Mouse (Mus musculus) liver, embryonic 12.5 days (tissue): Measurements from ENCODE around the gene Emilin1. TPM values are rescaled to one million over a fixed set of nuclear protein-coding genes. Genes with fewer than 3 reads are reported as not detected.
A peak's percentile ranks its signal among the peaks of the same experiment; 100 is the strongest.

Experiments
- ATAC-seq: fragments of 200-750 bp; cut with Nextera tagmentation; 2 replicates; pipeline ENCODE4 v1.8.0; 2017; ENCODE audit warnings: moderate number of reproducible peaks, mild to moderate bottlenecking, moderate library complexity
- H3K27ac ChIP-seq: fragments of 300-500 bp; sonication (generic); 2 replicates; pipeline ENCODE4 v1.5.1; 2016; ENCODE audit warnings: mild to moderate bottlenecking
- H3K27me3 ChIP-seq: fragments of 300-500 bp; sonication (generic); replicated peaks from 2 replicates; pipeline ENCODE4 v1.6.1; 2016; ENCODE audit warnings: mild to moderate bottlenecking, moderate library complexity
- H3K36me3 ChIP-seq: fragments of 300-500 bp; sonication (generic); 2 replicates; pipeline ENCODE4 v1.6.1; 2016; ENCODE audit warnings: mild to moderate bottlenecking, moderate library complexity
- H3K4me1 ChIP-seq: fragments of 300-500 bp; sonication (generic); 2 replicates; pipeline ENCODE4 v1.6.1; 2016
- H3K4me2 ChIP-seq: fragments of 300-500 bp; sonication (generic); 2 replicates; pipeline ENCODE4 v1.6.1; 2016; ENCODE audit warnings: mild to moderate bottlenecking, moderate library complexity
- H3K4me3 ChIP-seq: fragments of 300-500 bp; sonication (generic); 2 replicates; pipeline ENCODE4 v1.5.1; 2016; ENCODE audit warnings: mild to moderate bottlenecking, moderate library complexity
- H3K9ac ChIP-seq: fragments of 300-500 bp; sonication (generic); 2 replicates; pipeline ENCODE4 v1.6.1; 2016; ENCODE audit warnings: mild to moderate bottlenecking, moderate library complexity
- H3K9me3 ChIP-seq: fragments of 300-500 bp; sonication (generic); replicated peaks from 2 replicates; pipeline ENCODE4 v1.6.1; 2016; ENCODE audit warnings: mild to moderate bottlenecking, moderate library complexity
- WGBS: fragments of 180-500 bp; shearing (Covaris S2); methylation state at CpG from one replicate; pipeline ENCODE4 v1.1.7; 2016; ENCODE audit not compliant: insufficient replicate concordance; 5-methylcytosine and 5-hydroxymethylcytosine counted together
- polyA plus RNA-seq: library from polyadenylated mRNA; unstranded; fragments of >200 nt; fragmentation: Nextera tagmentation; extraction: Ambion mirVana; gene quantifications from 2 replicates; pipeline ENCODE4 v1.2.1, GENCODE M21; 2016

Emilin1 gene
- polyA plus RNA-seq, 1 experiment from 2014 or later: 73.6 TPM

- no peak for ATAC-seq
- no peaks in the 10 kb centered on the region for H3K9me3 ChIP-seq
- no peak overlapping the region for H3K4me2 ChIP-seq
- no peak overlapping the region for H3K4me3 ChIP-seq
- H3K27ac ChIP-seq: no peak overlapping the region
- 78% methylated on average over 4 of the region's 4 CpGs for WGBS
- peaks cover 6% of the 10 kb centered on the region for H3K36me3 ChIP-seq
- H3K4me1 ChIP-seq: no peaks in the 10 kb centered on the region
- H3K27me3 ChIP-seq: no peaks in the 10 kb centered on the region
- no peak overlapping the region for H3K9ac ChIP-seq
Measured at GRCm38 (mm10) chr5:30931378-30931777, 18.2 kb downstream of the Emilin1 start.

GRCm38 (mm10) chr5:30933705-30934104 is 20.5 kb downstream of the Emilin1 start:
- no peaks in the 10 kb centered on the region for H3K4me1 ChIP-seq
- ATAC-seq: no peak
- 51% methylated on average over 5 of the region's 5 CpGs for WGBS
- H3K9ac ChIP-seq: no peak overlapping the region
- peaks cover 6% of the 10 kb centered on the region for H3K36me3 ChIP-seq
- no peaks in the 10 kb centered on the region for H3K27me3 ChIP-seq
- H3K4me2 ChIP-seq: no peak overlapping the region
- H3K4me3 ChIP-seq: no peak overlapping the region
- no peak overlapping the region for H3K27ac ChIP-seq
- H3K9me3 ChIP-seq: no peaks in the 10 kb centered on the region

GRCm38 (mm10) chr5:30934725-30935461 is 21.7 kb downstream of the Emilin1 start:
- ATAC-seq: no peak
- Histone ChIP-seq H3K27ac (no peak overlapping the region), H3K4me1 (no peaks in the 10 kb centered on the region), H3K4me3 (no peak overlapping the region), H3K36me3 (peaks cover 6% of the 10 kb centered on the region), H3K9ac (no peak overlapping the region), H3K9me3 (no peaks in the 10 kb centered on the region), H3K27me3 (no peaks in the 10 kb centered on the region), H3K4me2 (no peak overlapping the region)
- WGBS: 81% methylated on average over 5 of the region's 5 CpGs

GRCm38 (mm10) chr5:30943004-30943403 is 29.8 kb downstream of the Emilin1 start:
- no peak for ATAC-seq
- H3K9ac ChIP-seq: no peak overlapping the region
- H3K27me3 ChIP-seq: peaks cover 22% of the 10 kb centered on the region
- H3K36me3 ChIP-seq: no peaks in the 10 kb centered on the region
- H3K4me2 ChIP-seq: no peak overlapping the region
- H3K4me1 ChIP-seq: peaks cover 6% of the 10 kb centered on the region
- H3K9me3 ChIP-seq: no peaks in the 10 kb centered on the region
- H3K4me3 ChIP-seq: no peak overlapping the region
- no peak overlapping the region for H3K27ac ChIP-seq
- 81% methylated on average over 2 of the region's 2 CpGs for WGBS

GRCm38 (mm10) chr5:30944344-30944743 is 31.1 kb downstream of the Emilin1 start:
- Histone ChIP-seq H3K9ac (no peak overlapping the region), H3K4me2 (peak overlapping the region; percentile 72; the same call in 1 of the 2 replicates), H3K27ac (no peak overlapping the region), H3K36me3 (no peaks in the 10 kb centered on the region), H3K9me3 (no peaks in the 10 kb centered on the region), H3K4me3 (no peak overlapping the region), H3K27me3 (peaks cover 22% of the 10 kb centered on the region), H3K4me1 (peaks cover 12% of the 10 kb centered on the region)
- ATAC-seq: no peak
- WGBS: 70% methylated on average over 6 of the region's 6 CpGs

- Histone ChIP-seq H3K27me3 (peaks cover 22% of the 10 kb centered on the region), H3K9ac (peak within 1 kb of the TSS; percentile 57), H3K9me3 (no peaks in the 10 kb centered on the region), H3K4me1 (peaks cover 16% of the 10 kb centered on the region), H3K4me2 (peak within 1 kb of the TSS; percentile 72), H3K27ac (no peak within 1 kb of the TSS), H3K4me3 (peak within 1 kb of the TSS; percentile 48), H3K36me3 (no peaks in the 10 kb centered on the region)
- WGBS: 8% methylated on average over 44 of the region's 44 CpGs
- peak; percentile 41; the same call in 1 of the 2 replicates for ATAC-seq
Measured at GRCm38 (mm10) chr5:30944956-30945781, 32.0 kb downstream of the Emilin1 start, which contains the start of gene Cgref1. Cgref1 (minus strand) TSS chr5:30945591.

GRCm38 (mm10) chr5:30948620-30949019 is 35.4 kb downstream of the Emilin1 start:
- no peak overlapping the region for H3K4me3 ChIP-seq
- peaks cover 18% of the 10 kb centered on the region for H3K36me3 ChIP-seq
- H3K27ac ChIP-seq: no peak overlapping the region
- ATAC-seq: no peak
- no peak overlapping the region for H3K9ac ChIP-seq
- H3K4me2 ChIP-seq: no peak overlapping the region
- peaks cover 26% of the 10 kb centered on the region for H3K4me1 ChIP-seq
- WGBS: 68% methylated on average over 5 of the region's 5 CpGs
- no peaks in the 10 kb centered on the region for H3K9me3 ChIP-seq
- H3K27me3 ChIP-seq: peaks cover 22% of the 10 kb centered on the region

GRCm38 (mm10) chr5:30949654-30950326 is 36.6 kb downstream of the Emilin1 start:
- under 1% methylated on average over 31 of the region's 31 CpGs for whole genome bisulfite sequencing
- no peaks in the 10 kb centered on the region for H3K9me3 ChIP-seq
- peak overlapping the region; percentile 74 for H3K4me3 ChIP-seq
- peak overlapping the region; percentile 91 for H3K4me2 ChIP-seq
- H3K9ac ChIP-seq: peak overlapping the region; percentile 79
- ATAC-seq: peak; percentile 90
- H3K27me3 ChIP-seq: peaks cover 16% of the 10 kb centered on the region
- peaks cover 26% of the 10 kb centered on the region for H3K4me1 ChIP-seq
- H3K27ac ChIP-seq: peak overlapping the region; percentile 71
- H3K36me3 ChIP-seq: peaks cover 30% of the 10 kb centered on the region

- H3K27me3 ChIP-seq: peaks cover 10% of the 10 kb centered on the region
- peak overlapping the region; percentile 74 for H3K4me3 ChIP-seq
- H3K4me1 ChIP-seq: peaks cover 20% of the 10 kb centered on the region
- H3K9ac ChIP-seq: peak overlapping the region; percentile 79
- peak overlapping the region; percentile 91 for H3K4me2 ChIP-seq
- H3K27ac ChIP-seq: peak overlapping the region; percentile 68
- H3K36me3 ChIP-seq: peaks cover 37% of the 10 kb centered on the region
- no peaks in the 10 kb centered on the region for H3K9me3 ChIP-seq
- ATAC-seq: no peak
- WGBS: 73% methylated on average over 4 of the region's 4 CpGs
Measured at GRCm38 (mm10) chr5:30950451-30950850, 37.2 kb downstream of the Emilin1 start.

- Histone ChIP-seq H3K9ac (peak overlapping the region; percentile 79; the same call in 1 of the 2 replicates), H3K9me3 (no peaks in the 10 kb centered on the region), H3K4me3 (peak overlapping the region; percentile 74; the same call in 1 of the 2 replicates), H3K27me3 (peaks cover 5% of the 10 kb centered on the region), H3K4me1 (peaks cover 20% of the 10 kb centered on the region), H3K36me3 (peaks cover 41% of the 10 kb centered on the region), H3K27ac (no peak overlapping the region), H3K4me2 (peak overlapping the region; percentile 91)
- 85% methylated on average over 2 of the region's 2 CpGs for WGBS
- no peak for ATAC-seq
Measured at GRCm38 (mm10) chr5:30950922-30951321, 37.7 kb downstream of the Emilin1 start.

GRCm38 (mm10) chr5:30951706-30952105 is 38.5 kb downstream of the Emilin1 start:
- H3K4me3 ChIP-seq: no peak overlapping the region
- no peak overlapping the region for H3K4me2 ChIP-seq
- WGBS: 78% methylated on average over 6 of the region's 6 CpGs
- no peak overlapping the region for H3K27ac ChIP-seq
- peaks cover 44% of the 10 kb centered on the region for H3K36me3 ChIP-seq
- H3K9ac ChIP-seq: no peak overlapping the region
- H3K9me3 ChIP-seq: no peaks in the 10 kb centered on the region
- no peaks in the 10 kb centered on the region for H3K27me3 ChIP-seq
- no peak for ATAC-seq
- H3K4me1 ChIP-seq: peaks cover 20% of the 10 kb centered on the region
